Mouse (Mus musculus): ENCODE measurements at regions not wholly inside any gene's neighbourhood (a gene's known extent, or its start where the extent isn't known, plus 50 kb on each side); places are given as distances from the start of the nearest gene placed in this dataset.

GRCm38 (mm10) chr3:83537711-83538110 lies 228.4 kb upstream of the Sfrp2 start:
- TF ChIP-seq POLR2A (IDR thresholded peaks at IDR 0.05; ENCODE audit: low read depth, low read length) (no peak), CTCF (IDR thresholded peaks at IDR 0.05; ENCODE audit: extremely low read depth, insufficient read depth, insufficient read length, insufficient replicate concordance) (no peak)

Data from spleen, adult 2 months (tissue).